Mouse (Mus musculus) heart, postnatal 25 days (tissue): ENCODE measurements at regions not wholly inside any gene's neighbourhood (a gene's known extent, or its start where the extent isn't known, plus 50 kb on each side); places are given as distances from the start of the nearest gene placed in this dataset.

Experiments used
- DNase-seq: peaks from one replicate; pipeline ENCODE4 v3.0.0; 2022; ENCODE audit warnings: low spot score
- intact Hi-C: fragments of 180-260 bp; cut with DNase I; formaldehyde crosslinking; loops from one replicate; pipeline ENCODE4 v1.15.1; 2025

- no peak for DNase-seq
- intact Hi-C loops = no loop called here
Observed at GRCm38 (mm10) chr2:115257391-115257790, 324.1 kb upstream of the BC052040 start.

- DNase-seq = no peak
- intact Hi-C loops = no loop called here
Observed at GRCm38 (mm10) chr2:115268247-115268646, 313.3 kb upstream of the BC052040 start.

GRCm38 (mm10) chr2:115277421-115277820 lies 304.1 kb upstream of the BC052040 start:
- intact Hi-C loops = no loop called here
- DNase-seq = no peak

GRCm38 (mm10) chr2:115293020-115293419 lies 288.5 kb upstream of the BC052040 start:
- intact Hi-C loops = no loop called here
- DNase-seq = no peak

- DNase-seq = no peak
- intact Hi-C loops = no loop called here
Observed at GRCm38 (mm10) chr2:115297463-115297862, 284.1 kb upstream of the BC052040 start.

- no peak for DNase-seq
- intact Hi-C loops = no loop called here
Observed at GRCm38 (mm10) chr2:115307248-115307647, 274.3 kb upstream of the BC052040 start.

GRCm38 (mm10) chr2:115309856-115310631 lies 271.5 kb upstream of the BC052040 start:
- intact Hi-C loops = no loop called here
- no peak for DNase-seq

- intact Hi-C loops = no loop called here
- no peak for DNase-seq
Observed at GRCm38 (mm10) chr2:115318551-115318950, 263.0 kb upstream of the BC052040 start.

- intact Hi-C loops = no loop called here
- no peak for DNase-seq
Observed at GRCm38 (mm10) chr2:115322582-115322981, 258.9 kb upstream of the BC052040 start.

GRCm38 (mm10) chr2:115326526-115326925 lies 255.0 kb upstream of the BC052040 start:
- DNase-seq = no peak
- intact Hi-C loops = no loop called here

- intact Hi-C loops = no loop called here
- no peak for DNase-seq
Observed at GRCm38 (mm10) chr2:115338178-115338577, 243.3 kb upstream of the BC052040 start.

- DNase-seq = no peak
- intact Hi-C loops = no loop called here
Observed at GRCm38 (mm10) chr2:115339034-115339433, 242.5 kb upstream of the BC052040 start.

GRCm38 (mm10) chr2:115342360-115342759 lies 239.2 kb upstream of the BC052040 start:
- DNase-seq = no peak
- intact Hi-C loops = no loop called here

GRCm38 (mm10) chr2:115346551-115346950 lies 235.0 kb upstream of the BC052040 start:
- intact Hi-C loops = no loop called here
- no peak for DNase-seq

GRCm38 (mm10) chr2:115348263-115348662 lies 233.3 kb upstream of the BC052040 start:
- intact Hi-C loops = no loop called here
- no peak for DNase-seq

GRCm38 (mm10) chr2:115371072-115371471 lies 210.4 kb upstream of the BC052040 start:
- no peak for DNase-seq
- intact Hi-C loops = no loop called here

- no peak for DNase-seq
- intact Hi-C loops = no loop called here
Observed at GRCm38 (mm10) chr2:115375336-115375735, 206.2 kb upstream of the BC052040 start.

GRCm38 (mm10) chr2:115384414-115385180 lies 196.9 kb upstream of the BC052040 start:
- intact Hi-C loops = no loop called here
- DNase-seq = no peak

- no peak for DNase-seq
- intact Hi-C loops = no loop called here
Observed at GRCm38 (mm10) chr2:115385207-115386168, 196.0 kb upstream of the BC052040 start.

- intact Hi-C loops = no loop called here
- DNase-seq = no peak
Observed at GRCm38 (mm10) chr2:115391575-115391974, 189.9 kb upstream of the BC052040 start.
